Mouse (Mus musculus): ENCODE measurements around the gene Hebp1.

GRCm38 (mm10) chr6:135196707-135197106 is 1.1 kb downstream of the Hebp1 start:
- no peak for TF ChIP-seq CTCF (IDR thresholded peaks at IDR 0.05; ENCODE audit: borderline replicate concordance, control insufficient read depth, extremely low read depth, insufficient read depth, low read length, poor library complexity)
- no peak for TF ChIP-seq POLR2A (IDR thresholded peaks at IDR 0.05; ENCODE audit: control insufficient read depth, extremely low read depth, insufficient read depth, low read length, poor library complexity)
